Mouse (Mus musculus) intestine, embryonic 14.5 days (tissue): Measurements from ENCODE around the gene D630003M21Rik. TPM values are rescaled to one million over a fixed set of nuclear protein-coding genes. Genes with fewer than 3 reads are reported as not detected.

Experiments used
- ATAC-seq: fragments of 200-750 bp; cut with Nextera tagmentation; replicated peaks from 2 replicates; pipeline ENCODE4 v1.8.0; 2017; ENCODE audit warnings: low read depth, moderate number of reproducible peaks, moderate TSS enrichment, moderate library complexity; ENCODE audit not compliant: low FRiP score, low TSS enrichment
- DNase-seq: peaks from one replicate; pipeline ENCODE4 v3.0.0-alpha.2; 2018; ENCODE audit warnings: low spot score
- H3K27ac ChIP-seq: fragments of 300-500 bp; sonication (generic); 2 replicates; pipeline ENCODE4 v1.5.1; 2014; ENCODE audit warnings: low read depth, mild to moderate bottlenecking, control low read depth
- H3K27me3 ChIP-seq: fragments of 300-500 bp; sonication (generic); replicated peaks from 2 replicates; pipeline ENCODE4 v1.6.1; 2014; ENCODE audit warnings: low read length, control low read depth; ENCODE audit not compliant: control insufficient read depth, insufficient read depth
- H3K36me3 ChIP-seq: fragments of 300-500 bp; sonication (generic); 2 replicates; pipeline ENCODE4 v1.6.1; 2014; ENCODE audit warnings: low read length, control low read depth; ENCODE audit not compliant: control insufficient read depth, insufficient read depth
- H3K4me1 ChIP-seq: fragments of 300-500 bp; sonication (generic); replicated peaks from 2 replicates; pipeline ENCODE4 v1.6.1; 2014; ENCODE audit warnings: low read length, control low read depth, mixed read lengths; ENCODE audit not compliant: control insufficient read depth, insufficient read depth
- H3K4me2 ChIP-seq: fragments of 300-500 bp; sonication (generic); 2 replicates; pipeline ENCODE4 v1.6.1; 2014; ENCODE audit warnings: low read length
- H3K4me3 ChIP-seq: fragments of 300-500 bp; sonication (generic); 2 replicates; pipeline ENCODE4 v1.5.1; 2014; ENCODE audit warnings: low read depth, low read length, control low read depth, mixed read lengths
- H3K9ac ChIP-seq: fragments of 300-500 bp; sonication (generic); 2 replicates; pipeline ENCODE4 v1.6.1; 2014; ENCODE audit warnings: mild to moderate bottlenecking, low read length
- H3K9me3 ChIP-seq: fragments of 300-500 bp; sonication (generic); 2 replicates; pipeline ENCODE4 v1.6.1; 2016; ENCODE audit warnings: low read length, control low read depth; ENCODE audit not compliant: control insufficient read depth
- WGBS: fragments of 180-500 bp; shearing (Covaris S2); extraction: QIAGEN DNeasy Blood & Tissue Kit; methylation state at CpG from one replicate; pipeline ENCODE4 v1.1.7; 2014; 5-methylcytosine and 5-hydroxymethylcytosine counted together
- polyA plus RNA-seq: library from polyadenylated mRNA; unstranded; fragments of >200 nt; fragmentation: Nextera tagmentation; extraction: Ambion mirVana; gene quantifications from 2 replicates; pipeline ENCODE4 v1.2.1, GENCODE M21; 2014

The D630003M21Rik gene
- polyA plus RNA-seq, 1 experiment from 2014 or later: 1.5 TPM

DNA sequence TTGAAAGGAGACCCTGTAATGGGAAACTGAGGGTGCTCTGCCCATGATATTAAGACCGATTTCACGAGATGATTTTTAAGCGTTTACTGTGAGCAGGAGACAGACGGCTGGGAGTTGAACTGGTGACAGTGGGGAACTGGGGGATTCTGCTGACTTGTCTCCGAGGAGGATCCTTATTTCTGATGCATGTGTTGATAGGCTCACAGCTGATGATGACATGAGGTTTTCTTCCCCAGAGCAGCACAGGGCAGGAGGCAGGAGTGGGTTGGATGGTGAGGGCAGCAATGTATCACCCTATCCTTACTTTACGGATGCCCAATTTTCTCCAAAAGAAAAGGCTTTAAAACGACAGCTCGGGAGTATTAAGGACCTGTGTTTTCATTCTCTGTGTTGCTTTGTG is 84.8 kb downstream of the D630003M21Rik start:
- 0 out of 2 replicates have a peak, but pooled peaks cover 3% of the 10 kb centered on the region for H3K36me3 ChIP-seq
- H3K4me1 ChIP-seq: peaks cover 32% of the 10 kb centered on the region
- H3K27ac ChIP-seq: peak overlapping the region; percentile 47
- peak overlapping the region; percentile 63 for H3K4me2 ChIP-seq
- ATAC-seq (no peak), DNase-seq (no peak)
- H3K27me3 ChIP-seq: no peaks in the 10 kb centered on the region
- H3K9ac ChIP-seq: no peak overlapping the region
- peak overlapping the region; percentile 11 for H3K4me3 ChIP-seq
- H3K9me3 ChIP-seq: no peaks in the 10 kb centered on the region
- whole genome bisulfite sequencing: 54% methylated on average over 8 of the region's 8 CpGs

GRCm38 (mm10) chr2:158143816-158144215 is 85.2 kb downstream of the D630003M21Rik start:
- 60% methylated on average over 3 of the region's 3 CpGs for WGBS
- Histone ChIP-seq H3K4me2 (peak overlapping the region; percentile 63; the same call in 1 of the 2 replicates), H3K27me3 (no peaks in the 10 kb centered on the region), H3K9me3 (no peaks in the 10 kb centered on the region), H3K36me3 (0 out of 2 replicates have a peak, but pooled peaks cover 3% of the 10 kb centered on the region), H3K4me3 (peak overlapping the region; percentile 11), H3K9ac (no peak overlapping the region), H3K27ac (peak overlapping the region; percentile 47), H3K4me1 (peaks cover 32% of the 10 kb centered on the region)
- ATAC-seq (no peak), DNase-seq (no peak)

- no peaks in the 10 kb centered on the region for H3K9me3 ChIP-seq
- no peak overlapping the region for H3K27ac ChIP-seq
- H3K4me2 ChIP-seq: peak overlapping the region; percentile 13; the same call in 1 of the 2 replicates
- H3K4me1 ChIP-seq: peaks cover 32% of the 10 kb centered on the region
- no peak overlapping the region for H3K4me3 ChIP-seq
- no peak for ATAC-seq
- DNase-seq: no peak
- WGBS: 77% methylated on average over 18 of the region's 18 CpGs
- no peak overlapping the region for H3K9ac ChIP-seq
- 0 out of 2 replicates have a peak, but pooled peaks cover 8% of the 10 kb centered on the region for H3K36me3 ChIP-seq
- no peaks in the 10 kb centered on the region for H3K27me3 ChIP-seq
Measured at GRCm38 (mm10) chr2:158142981-158143380, 86.0 kb downstream of the D630003M21Rik start.

DNA sequence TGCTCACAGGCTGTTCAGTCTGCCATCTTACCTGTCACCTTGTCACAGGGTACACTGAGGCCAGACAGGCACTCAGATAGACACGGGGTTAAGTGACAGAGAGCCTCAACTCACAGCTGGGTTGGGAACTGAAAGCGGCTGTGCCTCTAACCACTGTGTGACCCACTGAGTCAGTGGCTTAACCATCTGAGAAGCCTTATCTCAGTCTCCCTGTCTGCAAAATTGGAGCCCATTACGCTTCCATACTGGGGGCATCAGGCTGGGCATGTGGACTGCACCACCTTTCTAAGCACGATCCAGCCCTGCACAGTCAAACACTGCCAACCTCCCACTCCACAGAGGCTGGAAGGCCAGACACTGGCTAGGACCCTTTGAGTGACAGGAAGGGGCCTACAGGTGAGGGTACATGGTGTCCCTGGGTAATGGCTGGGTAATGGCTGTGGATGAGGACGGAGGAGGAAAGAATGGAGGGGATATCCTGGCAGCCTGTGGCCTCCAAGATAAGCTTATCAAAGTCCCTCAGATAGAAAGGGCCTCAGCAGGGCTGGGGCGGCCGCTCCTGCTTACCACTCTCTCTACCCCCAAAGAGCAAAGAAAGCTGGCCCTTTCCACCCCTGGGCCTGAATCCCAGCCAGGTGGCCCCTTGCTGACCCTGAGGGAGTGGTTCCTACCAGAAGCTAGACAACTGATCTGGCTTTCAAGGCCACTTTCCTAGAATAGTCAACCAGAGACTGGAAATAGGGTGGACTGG is 87.2 kb downstream of the D630003M21Rik start:
- H3K27me3 ChIP-seq: no peaks in the 10 kb centered on the region
- DNase-seq (no peak), ATAC-seq (peak; percentile 33; the same call in 1 of the 2 replicates)
- H3K9ac ChIP-seq: no peak overlapping the region
- peaks cover 32% of the 10 kb centered on the region for H3K4me1 ChIP-seq
- H3K36me3 ChIP-seq: 0 out of 2 replicates have a peak, but pooled peaks cover 9% of the 10 kb centered on the region
- no peaks in the 10 kb centered on the region for H3K9me3 ChIP-seq
- 70% methylated on average over 7 of the region's 7 CpGs for WGBS
- no peak overlapping the region for H3K27ac ChIP-seq
- H3K4me2 ChIP-seq: no peak overlapping the region
- no peak overlapping the region for H3K4me3 ChIP-seq

DNA sequence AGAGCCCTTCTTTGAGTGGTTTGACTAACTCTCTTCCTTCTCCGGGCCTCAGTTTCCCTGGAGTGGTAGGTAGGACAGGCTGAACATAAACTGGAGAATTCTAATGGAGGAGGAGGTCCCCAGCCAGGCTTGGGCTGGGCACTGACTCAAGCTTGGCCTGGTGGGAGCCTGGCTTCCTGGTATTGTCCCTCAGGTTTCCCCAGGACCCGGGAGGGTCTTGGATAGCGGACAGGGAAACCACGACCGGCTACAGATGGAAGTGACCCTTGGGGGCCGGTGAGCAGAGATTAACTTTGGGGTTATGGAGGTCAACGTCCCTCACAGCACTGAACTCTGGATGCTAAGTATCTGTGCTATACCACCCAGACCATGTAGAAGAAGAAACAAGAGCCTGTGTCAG is 87.8 kb downstream of the D630003M21Rik start:
- Histone ChIP-seq H3K4me3 (no peak overlapping the region), H3K9ac (no peak overlapping the region), H3K4me2 (no peak overlapping the region), H3K27ac (no peak overlapping the region), H3K27me3 (no peaks in the 10 kb centered on the region), H3K9me3 (no peaks in the 10 kb centered on the region), H3K4me1 (peaks cover 32% of the 10 kb centered on the region), H3K36me3 (0 out of 2 replicates have a peak, but pooled peaks cover 9% of the 10 kb centered on the region)
- ATAC-seq (no peak), DNase-seq (no peak)
- WGBS: 80% methylated on average over 7 of the region's 7 CpGs

GRCm38 (mm10) chr2:158140664-158141063 is 88.4 kb downstream of the D630003M21Rik start:
- Histone ChIP-seq H3K9me3 (no peaks in the 10 kb centered on the region), H3K4me1 (peaks cover 26% of the 10 kb centered on the region), H3K4me3 (no peak overlapping the region), H3K36me3 (0 out of 2 replicates have a peak, but pooled peaks cover 9% of the 10 kb centered on the region), H3K9ac (no peak overlapping the region), H3K4me2 (no peak overlapping the region), H3K27ac (no peak overlapping the region), H3K27me3 (no peaks in the 10 kb centered on the region)
- DNase-seq (no peak), ATAC-seq (no peak)
- 75% methylated on average over 5 of the region's 5 CpGs for WGBS

DNA sequence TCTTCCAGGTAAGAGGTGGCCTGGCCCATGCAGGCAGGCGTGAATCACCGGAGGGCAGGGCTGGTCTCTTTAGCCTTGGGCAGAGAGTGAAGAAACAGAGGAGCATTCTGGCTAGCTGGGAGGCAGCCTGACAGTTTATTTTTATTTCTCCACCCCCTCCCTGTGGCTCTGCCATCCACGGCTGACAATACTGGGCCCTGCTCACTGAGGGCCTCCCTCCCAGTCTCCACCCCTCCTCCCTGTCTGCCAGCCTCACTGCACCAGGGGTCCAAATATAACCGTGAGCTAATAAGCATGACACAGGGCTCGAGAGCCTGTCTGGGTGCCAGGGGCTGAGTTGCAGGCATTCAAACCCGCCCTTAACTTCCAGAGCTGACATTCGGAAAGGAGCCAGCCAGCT is 89.4 kb downstream of the D630003M21Rik start:
- WGBS: 40% methylated on average over 7 of the region's 7 CpGs
- Histone ChIP-seq H3K4me3 (no peak overlapping the region), H3K27ac (peak overlapping the region; percentile 39; the same call in 1 of the 2 replicates), H3K27me3 (no peaks in the 10 kb centered on the region), H3K9ac (no peak overlapping the region; the same call in 1 of the 2 replicates), H3K9me3 (no peaks in the 10 kb centered on the region), H3K4me2 (no peak overlapping the region), H3K36me3 (0 out of 2 replicates have a peak, but pooled peaks cover 9% of the 10 kb centered on the region), H3K4me1 (peaks cover 17% of the 10 kb centered on the region)
- no peak for DNase-seq
- no peak for ATAC-seq

GRCm38 (mm10) chr2:158138778-158139177 is 90.2 kb downstream of the D630003M21Rik start:
- ATAC-seq (no peak), DNase-seq (no peak)
- Histone ChIP-seq H3K4me3 (no peak overlapping the region), H3K9me3 (no peaks in the 10 kb centered on the region), H3K9ac (no peak overlapping the region), H3K27ac (no peak overlapping the region), H3K4me1 (peaks cover 13% of the 10 kb centered on the region), H3K27me3 (no peaks in the 10 kb centered on the region), H3K4me2 (no peak overlapping the region), H3K36me3 (peaks cover 13% of the 10 kb centered on the region; the same call in 1 of the 2 replicates)
- 93% methylated on average over 9 of the region's 9 CpGs for WGBS
